Comparison of ENCODE assay signal across 8 mouse cellular contexts in genomic region chr1:132315889-132316624, GRCm38 (mm10). TPM values are rescaled to one million over a fixed set of nuclear protein-coding genes. Genes with fewer than 3 reads are reported as not detected.
DNase-seq lines count a peak whose midpoint lies in the region; ATAC-seq and TF ChIP-seq lines count a peak whose summit lies in the region.

Gene Nuak2, plus strand, starts transcription at chr1:132316126.

- peaks cover 21% of the 10 kb centered on the region for H3K4me1 ChIP-seq in hindbrain, embryonic 11.5 days (replicated peaks; ENCODE audit: control insufficient read depth, insufficient read depth, low read length)

- CTCF ChIA-PET in Patski (lab: Charles Lee): interaction anchor here (1.2 to 6.9 kb wide), 4 partner anchors 14 to 159 kb away, joined by 3 to 112 read pairs (median 5); no protein-coding TSS in a partner anchor

- H3K9me3 ChIP-seq in hindbrain, embryonic 11.5 days (ENCODE audit: control insufficient read depth, low read length): no peaks in the 10 kb centered on the region

- in situ Hi-C loops in Patski (cut with MboI; ENCODE audit: low pct_unique_long_range_greater_than_20kb): no loop called here

- POLR2A ChIA-PET in Patski (lab: Charles Lee): interaction anchor here (0.9 to 9.1 kb wide), 8 partner anchors 15 to 124 kb away, joined by 3 to 157 read pairs (median 14); partner anchors contain the start of genes AC124108.1 and Lemd1

- no peak for TF ChIP-seq CTCF in Patski (IDR thresholded peaks at IDR 0.05)

- H3K36me3 ChIP-seq in hindbrain, embryonic 11.5 days (ENCODE audit: control insufficient read depth, insufficient read depth, low read length): peaks cover 4% of the 10 kb centered on the region; the same call in 1 of the 2 replicates

- peak within 1 kb of the TSS; percentile 37; the same call in 1 of the 2 replicates for H3K27ac ChIP-seq in hindbrain, embryonic 11.5 days (ENCODE audit: low read depth, low read length)

- H3K27me3 ChIP-seq in Patski: no peaks in the 10 kb centered on the region
- H3K27me3 ChIP-seq in hindbrain, embryonic 11.5 days (ENCODE audit: control insufficient read depth, insufficient read depth, low read length): peaks cover 2% of the 10 kb centered on the region; the same call in 1 of the 2 replicates

- ATAC-seq in Patski: peak; percentile 65
- ATAC-seq in hindbrain, embryonic 11.5 days (ENCODE audit: low FRiP score): peak; percentile 86

- H3K9ac ChIP-seq in hindbrain, embryonic 11.5 days (ENCODE audit: low read depth, low read length): peak within 1 kb of the TSS; percentile 85

- under 1% methylated on average over 67 of the region's 67 CpGs for WGBS in hindbrain, embryonic 11.5 days

- H3K4me3 ChIP-seq in hindbrain, embryonic 11.5 days (ENCODE audit: low read depth, low read length): peak within 1 kb of the TSS; percentile 83

- no peak for DNase-seq in Patski (ENCODE audit: low read depth, low spot score)
- DNase-seq in cerebellum, adult 9-10 months: peak; percentile 87
- peak; percentile 51 to 80 for DNase-seq in frontal cortex, adult 2 months (ENCODE audit: extremely low spot score in 1 of 2, low spot score in 1 of 2)
- peak; percentile 91 for DNase-seq in hindbrain, embryonic 11.5 days (ENCODE audit: low spot score)
- peak; percentile 45 to 54 for DNase-seq in layer of hippocampus, postnatal 25 days (ENCODE audit: extremely low spot score in 1 of 2, low spot score in 1 of 2)
- peak; percentile 94 for DNase-seq in lung, postnatal 25 days (ENCODE audit: low spot score)
- DNase-seq in retina, adult 2 months (ENCODE audit: low read depth, low spot score): peak; percentile 56
- peak; percentile 84 for DNase-seq in thymus, postnatal 4 days

- peak within 1 kb of the TSS; percentile 85 for H3K4me2 ChIP-seq in hindbrain, embryonic 11.5 days (replicated peaks; ENCODE audit: low read depth, low read length)

RNA-seq across cellular contexts. Expression of gene Nuak2, which starts in this region (rescaled TPM):
- 110 TPM for polyA plus RNA-seq in Patski (2021)
- 0.84 and 1.0 TPM in 2 replicates for polyA plus RNA-seq in frontal cortex, adult 2 months (2012; rRNA removed)
- 33.1 and 39.3 TPM in 2 replicates for polyA plus RNA-seq in hindbrain, embryonic 11.5 days (2014; fragmentation: Nextera tagmentation; extraction: Ambion mirVana)
- under 1 TPM; 0.64 to 0.92 TPM for total RNA-seq in layer of hippocampus, postnatal 25 days (2021)

Comparison
In these comparisons a context has a peak if more than half of its experiments do, and no peak if none do; other contexts are left out.
1. RNA of gene Nuak2 (polyA plus RNA-seq): 110 TPM in Patski (single experiment) and 33.1 to 39.3 TPM in hindbrain, embryonic 11.5 days; 0.84 to 1.0 TPM in frontal cortex, adult 2 months; every median in the first group is over 10 times any median in the second.
2. Peak in DNase-seq in layer of hippocampus, postnatal 25 days; RNA of the gene not detected or under 1 TPM.